Comparison of ENCODE assay signal across 7 mouse cellular contexts in the genomic region with DNA sequence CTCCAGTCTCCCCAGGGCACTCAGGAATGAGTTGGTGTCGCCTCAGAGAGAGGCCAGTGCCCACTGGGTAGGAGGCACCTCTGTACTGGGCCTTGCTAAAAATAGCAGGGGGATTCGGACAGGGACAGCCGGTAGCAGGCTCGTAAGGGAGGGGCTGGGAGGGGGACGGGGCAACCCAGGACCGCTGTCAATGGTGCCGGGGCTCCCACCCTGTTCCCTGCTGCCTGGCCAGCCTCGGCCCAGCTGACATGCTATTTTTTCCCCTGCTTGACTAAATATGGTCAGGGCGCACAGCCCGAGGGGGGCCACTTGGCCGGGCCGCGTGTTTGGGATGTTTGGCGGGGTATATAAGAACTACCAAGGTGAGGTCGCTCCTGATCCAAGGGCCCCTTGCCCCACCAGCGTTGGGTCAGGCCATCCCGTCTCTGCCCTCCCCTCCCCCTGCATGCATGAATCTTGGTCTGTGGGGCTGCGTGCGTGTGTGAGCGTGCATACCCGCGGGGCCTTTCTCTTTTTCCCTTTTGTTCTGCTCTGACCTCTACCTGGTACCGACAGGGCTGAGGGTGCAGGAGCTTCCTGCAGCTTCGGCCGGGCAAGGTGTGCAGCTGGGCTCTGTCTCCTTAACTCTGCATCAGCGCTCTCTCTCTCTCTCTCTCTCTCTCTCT. TPM values are rescaled to one million over a fixed set of nuclear protein-coding genes. Genes with fewer than 3 reads are reported as not detected.
DNase-seq lines count a peak whose midpoint lies in the region; ATAC-seq and TF ChIP-seq lines count a peak whose summit lies in the region.

No protein-coding gene starts in this region.

- H3K4me3 ChIP-seq in embryonic facial prominence, embryonic 10.5 days = peak overlapping the region; percentile 65
- H3K4me3 ChIP-seq in forebrain, postnatal 0 days (ENCODE audit: low read depth, low read length) = peak overlapping the region; percentile 41
- peak overlapping the region; percentile 61 for H3K4me3 ChIP-seq in hindbrain, embryonic 10.5 days
- H3K4me3 ChIP-seq in midbrain, postnatal 0 days (ENCODE audit: low read depth, low read length) = peak overlapping the region; percentile 51

- no peaks in the 10 kb centered on the region for H3K9me3 ChIP-seq in embryonic facial prominence, embryonic 10.5 days
- no peaks in the 10 kb centered on the region for H3K9me3 ChIP-seq in forebrain, postnatal 0 days (ENCODE audit: low read length)
- no peaks in the 10 kb centered on the region for H3K9me3 ChIP-seq in hindbrain, embryonic 10.5 days
- no peaks in the 10 kb centered on the region for H3K9me3 ChIP-seq in midbrain, postnatal 0 days (ENCODE audit: low read length)

- ATAC-seq in forebrain, postnatal 0 days = peak; percentile 2; the same call in 1 of the 2 replicates
- peak; percentile 28; the same call in 1 of the 2 replicates for ATAC-seq in midbrain, postnatal 0 days (ENCODE audit: low FRiP score)

- peaks cover 74% of the 10 kb centered on the region for H3K27me3 ChIP-seq in embryonic facial prominence, embryonic 10.5 days (replicated peaks; ENCODE audit: low read depth, poor library complexity, severe bottlenecking)
- H3K27me3 ChIP-seq in forebrain, postnatal 0 days (ENCODE audit: insufficient read depth, low read length) = peaks cover 44% of the 10 kb centered on the region
- peaks cover 75% of the 10 kb centered on the region for H3K27me3 ChIP-seq in hindbrain, embryonic 10.5 days (ENCODE audit: insufficient read depth, poor library complexity, severe bottlenecking)
- peaks cover 17% of the 10 kb centered on the region for H3K27me3 ChIP-seq in midbrain, postnatal 0 days (ENCODE audit: insufficient read depth, low read length)

- peak overlapping the region; percentile 92 for H3K4me2 ChIP-seq in forebrain, postnatal 0 days (ENCODE audit: low read depth)
- peak overlapping the region; percentile 97 for H3K4me2 ChIP-seq in midbrain, postnatal 0 days (ENCODE audit: low read depth, low read length, poor library complexity, severe bottlenecking)

- peak overlapping the region; percentile 36; the same call in 1 of the 2 replicates for H3K9ac ChIP-seq in forebrain, postnatal 0 days
- peak overlapping the region; percentile 9; the same call in 1 of the 2 replicates for H3K9ac ChIP-seq in midbrain, postnatal 0 days (replicated peaks; ENCODE audit: low read length, poor library complexity, severe bottlenecking)

- H3K27ac ChIP-seq in embryonic facial prominence, embryonic 10.5 days (replicated peaks) = peak overlapping the region; percentile 36; the same call in 1 of the 2 replicates
- no peak overlapping the region for H3K27ac ChIP-seq in forebrain, postnatal 0 days (ENCODE audit: low read depth, low read length)
- peak overlapping the region; percentile 74 for H3K27ac ChIP-seq in hindbrain, embryonic 10.5 days
- no peak overlapping the region for H3K27ac ChIP-seq in midbrain, postnatal 0 days (ENCODE audit: low read depth, low read length)

- peaks cover 18% of the 10 kb centered on the region for H3K4me1 ChIP-seq in embryonic facial prominence, embryonic 10.5 days
- no peaks in the 10 kb centered on the region for H3K4me1 ChIP-seq in forebrain, postnatal 0 days (ENCODE audit: insufficient read depth)
- peaks cover 35% of the 10 kb centered on the region for H3K4me1 ChIP-seq in hindbrain, embryonic 10.5 days (replicated peaks)
- peaks cover 3% of the 10 kb centered on the region; the same call in 1 of the 2 replicates for H3K4me1 ChIP-seq in midbrain, postnatal 0 days (ENCODE audit: insufficient read depth, low read length)

- DNase-seq in embryonic facial prominence, embryonic 10.5 days (ENCODE audit: low spot score) = peak; percentile 58
- DNase-seq in forebrain, postnatal 0 days = no peak
- DNase-seq in hindbrain, embryonic 10.5 days (ENCODE audit: low spot score) = peak; percentile 26
- DNase-seq in midbrain, postnatal 0 days (ENCODE audit: low spot score) = no peak
- DNase-seq in right cerebral cortex, postnatal 4 days = no peak
- no peak for DNase-seq in right cerebral cortex, postnatal 36 days (ENCODE audit: low spot score in 2 of 2)
- no peak for DNase-seq in adrenal gland, adult (ENCODE audit: inconsistent age in 2 of 2, low spot score in 1 of 2)

- no peaks in the 10 kb centered on the region for H3K36me3 ChIP-seq in embryonic facial prominence, embryonic 10.5 days (replicated peaks)
- H3K36me3 ChIP-seq in forebrain, postnatal 0 days (ENCODE audit: insufficient read depth) = no peaks in the 10 kb centered on the region
- H3K36me3 ChIP-seq in hindbrain, embryonic 10.5 days = no peaks in the 10 kb centered on the region
- no peaks in the 10 kb centered on the region for H3K36me3 ChIP-seq in midbrain, postnatal 0 days (ENCODE audit: insufficient read depth, low read length)

- no peak for TF ChIP-seq CTCF in forebrain, postnatal 0 days (IDR thresholded peaks at IDR 0.05; ENCODE audit: low read depth)
- no peak for TF ChIP-seq CTCF in midbrain, postnatal 0 days (IDR thresholded peaks at IDR 0.05)

- WGBS in embryonic facial prominence, embryonic 10.5 days = 3% methylated on average over 26 of the region's 26 CpGs
- WGBS in forebrain, postnatal 0 days = 4% methylated on average over 25 of the region's 26 CpGs
- WGBS in hindbrain, embryonic 10.5 days = 4% methylated on average over 26 of the region's 26 CpGs
- WGBS in midbrain, postnatal 0 days = 4% methylated on average over 26 of the region's 26 CpGs

RNA-seq across cellular contexts. Expression of a gene that starts 50.9 kb away (rescaled TPM):
- polyA plus RNA-seq in embryonic facial prominence, embryonic 10.5 days (2016; fragmentation: Nextera tagmentation; extraction: Ambion mirVana) = 0.57 and 0.65 TPM in 2 replicates
- total RNA-seq in forebrain, postnatal 0 days (2014; rRNA removed) = not detected in 2 replicates
- polyA plus RNA-seq in forebrain, postnatal 0 days (2015; fragmentation: Nextera tagmentation; extraction: Ambion mirVana) = not detected in 2 replicates
- polyA plus RNA-seq in hindbrain, embryonic 10.5 days (2016; fragmentation: Nextera tagmentation; extraction: Ambion mirVana) = 0.25 TPM in 1 of 2 replicates, not detected in the other
- not detected in 2 replicates for total RNA-seq in midbrain, postnatal 0 days (2014; rRNA removed)
- polyA plus RNA-seq in midbrain, postnatal 0 days (2015; fragmentation: Nextera tagmentation; extraction: Ambion mirVana) = not detected in 2 replicates

Comparison
In these comparisons a context has a peak if more than half of its experiments do, and no peak if none do; other contexts are left out.
1. DNase-seq: peak in embryonic facial prominence, embryonic 10.5 days (single experiment) and hindbrain, embryonic 10.5 days (single experiment); none in forebrain, postnatal 0 days (single experiment), midbrain, postnatal 0 days (single experiment), right cerebral cortex, postnatal 4 days (single experiment), right cerebral cortex, postnatal 36 days (0 of 2) and adrenal gland, adult (0 of 2).
2. H3K27ac ChIP-seq: peak in embryonic facial prominence, embryonic 10.5 days (single experiment) and hindbrain, embryonic 10.5 days (single experiment); none in forebrain, postnatal 0 days (single experiment) and midbrain, postnatal 0 days (single experiment).
3. Peak in every context shown above with its lines, with median percentiles within 50 percentile points of each other: H3K4me3 ChIP-seq.